Mouse (Mus musculus) hindbrain, embryonic 15.5 days (tissue): Measurements from ENCODE around the gene Xpnpep1. TPM values are rescaled to one million over a fixed set of nuclear protein-coding genes. Genes with fewer than 3 reads are reported as not detected.

ENCODE experiments used
- ATAC-seq: fragments of 200-750 bp; cut with Nextera tagmentation; 2 replicates; pipeline ENCODE4 v1.8.0; 2017; ENCODE audit warnings: low read depth, moderate number of reproducible peaks, moderate TSS enrichment; ENCODE audit not compliant: low FRiP score
- H3K27ac ChIP-seq: fragments of 300-500 bp; sonication (generic); replicated peaks from 2 replicates; pipeline ENCODE4 v1.5.1; 2015; ENCODE audit warnings: mild to moderate bottlenecking, inconsistent platforms
- H3K27me3 ChIP-seq: fragments of 300-500 bp; sonication (generic); 2 replicates; pipeline ENCODE4 v1.6.1; 2015; ENCODE audit warnings: control low read depth, inconsistent platforms
- H3K36me3 ChIP-seq: fragments of 300-500 bp; sonication (generic); 2 replicates; pipeline ENCODE4 v1.6.1; 2015; ENCODE audit warnings: control low read depth, inconsistent platforms
- H3K4me1 ChIP-seq: fragments of 300-500 bp; sonication (generic); replicated peaks from 2 replicates; pipeline ENCODE4 v1.6.1; 2015; ENCODE audit warnings: control low read depth, inconsistent platforms
- H3K4me2 ChIP-seq: fragments of 300-500 bp; sonication (generic); 2 replicates; pipeline ENCODE4 v1.6.1; 2015; ENCODE audit warnings: moderate library complexity, mild to moderate bottlenecking, inconsistent platforms
- H3K4me3 ChIP-seq: fragments of 300-500 bp; sonication (generic); 2 replicates; pipeline ENCODE4 v1.5.1; 2015; ENCODE audit warnings: mild to moderate bottlenecking, inconsistent platforms
- H3K9ac ChIP-seq: fragments of 300-500 bp; sonication (generic); 2 replicates; pipeline ENCODE4 v1.6.1; 2015; ENCODE audit warnings: inconsistent platforms
- H3K9me3 ChIP-seq: fragments of 300-500 bp; sonication (generic); 2 replicates; pipeline ENCODE4 v1.6.1; 2016; ENCODE audit warnings: control low read depth, inconsistent platforms
- WGBS: fragments of 180-500 bp; shearing (Covaris S2); methylation state at CpG from one replicate; pipeline ENCODE4 v1.1.7; 2015; 5-methylcytosine and 5-hydroxymethylcytosine counted together
- polyA plus RNA-seq: library from polyadenylated mRNA; unstranded; fragments of >200 nt; fragmentation: Nextera tagmentation; extraction: Ambion mirVana; gene quantifications from 2 replicates; pipeline ENCODE4 v1.2.1, GENCODE M21; 2015

Xpnpep1 gene
- polyA plus RNA-seq, 1 experiment from 2014 or later, result 121 TPM

- Histone ChIP-seq H3K4me3 (no peak overlapping the region), H3K27me3 (no peaks in the 10 kb centered on the region), H3K27ac (no peak overlapping the region), H3K36me3 (peaks cover 58% of the 10 kb centered on the region), H3K9ac (no peak overlapping the region), H3K4me2 (no peak overlapping the region), H3K9me3 (no peaks in the 10 kb centered on the region), H3K4me1 (peaks cover 5% of the 10 kb centered on the region; the same call in 1 of the 2 replicates)
- no peak for ATAC-seq
- 96% methylated on average over 19 of the region's 19 CpGs for WGBS
Observed at GRCm38 (mm10) chr19:53005978-53006377, 34.0 kb downstream of the Xpnpep1 start.

DNA sequence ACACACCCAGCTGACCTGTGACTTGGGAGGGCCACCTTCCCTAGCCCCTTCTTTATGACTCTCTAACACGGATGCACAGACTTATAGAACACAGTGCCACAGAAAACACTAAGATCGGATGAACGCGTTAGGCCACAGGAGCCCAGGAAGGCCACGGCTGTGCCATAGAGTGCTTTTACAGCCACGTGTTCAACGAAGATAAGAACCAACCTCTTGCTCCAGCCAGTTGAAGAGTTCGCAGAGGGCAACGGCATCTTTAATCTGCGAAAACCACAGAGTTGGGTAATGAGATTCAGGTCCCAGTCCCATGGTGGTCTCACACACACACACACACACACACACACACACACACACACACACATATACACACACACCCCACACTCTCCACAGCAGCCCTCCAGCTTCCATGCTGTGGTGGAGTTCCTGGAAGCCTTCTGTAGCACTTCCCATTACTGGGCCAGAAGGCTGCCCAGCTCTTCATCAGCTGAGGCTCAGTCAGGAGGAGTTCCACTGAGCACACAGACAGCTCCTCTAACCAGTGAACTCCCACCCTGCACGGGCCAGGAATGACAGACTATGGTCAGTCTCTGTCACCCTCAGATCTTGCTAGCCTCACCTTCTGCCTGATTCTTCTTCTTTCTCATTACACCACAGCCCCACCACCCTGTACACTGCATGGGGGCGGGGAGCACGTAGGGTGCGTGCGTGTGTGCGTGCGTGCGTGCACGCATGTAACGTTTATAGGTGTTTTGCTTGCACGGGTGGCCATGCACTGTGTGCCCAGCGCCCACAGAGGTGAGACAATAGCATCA is 36.3 kb downstream of the Xpnpep1 start:
- no peaks in the 10 kb centered on the region for H3K27me3 ChIP-seq
- 96% methylated on average over 22 of the region's 22 CpGs for WGBS
- peaks cover 5% of the 10 kb centered on the region; the same call in 1 of the 2 replicates for H3K4me1 ChIP-seq
- no peak overlapping the region for H3K4me3 ChIP-seq
- H3K9ac ChIP-seq, result no peak overlapping the region
- no peaks in the 10 kb centered on the region for H3K9me3 ChIP-seq
- no peak for ATAC-seq
- H3K4me2 ChIP-seq, result no peak overlapping the region
- H3K27ac ChIP-seq, result no peak overlapping the region
- peaks cover 66% of the 10 kb centered on the region for H3K36me3 ChIP-seq

DNA sequence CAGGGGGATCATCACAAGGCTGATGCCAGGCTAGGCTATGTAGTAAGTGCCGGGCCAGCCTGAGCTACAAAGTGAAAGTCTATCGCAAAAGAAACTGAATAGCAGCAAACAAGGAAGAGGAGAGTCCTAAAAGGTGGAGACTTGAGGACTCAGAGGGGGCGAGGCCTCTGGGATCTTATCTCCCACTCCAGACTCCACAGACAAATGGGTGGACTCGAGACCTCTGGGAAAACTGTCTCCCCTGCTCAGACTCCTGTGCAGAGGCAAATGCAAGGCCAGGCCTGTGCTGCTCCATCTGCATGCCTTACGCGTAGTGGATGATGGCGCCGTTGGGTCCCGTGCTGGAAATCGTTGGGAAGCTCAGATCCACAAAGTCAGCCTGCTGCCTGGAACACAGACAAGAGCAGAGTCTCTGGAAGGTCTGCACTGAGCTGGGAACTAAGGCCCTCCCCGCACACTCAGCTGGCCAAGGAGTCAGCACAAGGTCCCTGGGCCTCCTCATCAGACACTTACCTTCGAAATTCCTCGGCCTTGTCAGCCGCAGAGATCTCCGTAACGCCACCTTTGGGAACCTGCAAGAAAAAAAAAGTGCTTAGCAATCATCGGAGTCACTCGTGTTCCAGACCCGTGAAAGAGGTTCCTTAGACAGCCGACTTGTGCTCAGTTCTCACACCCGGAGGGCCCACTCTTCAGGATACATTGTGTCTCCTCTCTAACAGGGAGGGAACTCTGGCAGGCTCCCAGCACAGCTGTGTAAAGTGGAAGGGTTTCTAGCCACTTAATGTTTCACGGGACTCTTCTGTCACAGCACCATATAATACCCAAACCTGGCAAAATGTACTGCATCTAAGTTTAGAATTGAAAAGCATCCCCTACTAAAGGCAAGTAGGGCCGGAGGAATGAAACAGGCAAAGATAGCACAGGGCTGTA is 37.6 kb downstream of the Xpnpep1 start:
- H3K9ac ChIP-seq, result no peak overlapping the region
- ATAC-seq, result no peak
- WGBS, result 92% methylated on average over 23 of the region's 23 CpGs
- no peak overlapping the region for H3K4me2 ChIP-seq
- no peak overlapping the region for H3K27ac ChIP-seq
- no peaks in the 10 kb centered on the region for H3K27me3 ChIP-seq
- H3K4me3 ChIP-seq, result no peak overlapping the region
- H3K9me3 ChIP-seq, result no peaks in the 10 kb centered on the region
- peaks cover 73% of the 10 kb centered on the region for H3K36me3 ChIP-seq
- H3K4me1 ChIP-seq, result no peaks in the 10 kb centered on the region

GRCm38 (mm10) chr19:52992880-52993440 is 47.1 kb downstream of the Xpnpep1 start:
- no peaks in the 10 kb centered on the region for H3K9me3 ChIP-seq
- no peak overlapping the region for H3K9ac ChIP-seq
- WGBS, result 71% methylated on average over 11 of the region's 11 CpGs
- no peak overlapping the region for H3K27ac ChIP-seq
- H3K36me3 ChIP-seq, result peaks cover 28% of the 10 kb centered on the region
- H3K27me3 ChIP-seq, result no peaks in the 10 kb centered on the region
- H3K4me3 ChIP-seq, result no peak overlapping the region
- H3K4me1 ChIP-seq, result no peaks in the 10 kb centered on the region
- peak; percentile 77 for ATAC-seq
- H3K4me2 ChIP-seq, result no peak overlapping the region

DNA sequence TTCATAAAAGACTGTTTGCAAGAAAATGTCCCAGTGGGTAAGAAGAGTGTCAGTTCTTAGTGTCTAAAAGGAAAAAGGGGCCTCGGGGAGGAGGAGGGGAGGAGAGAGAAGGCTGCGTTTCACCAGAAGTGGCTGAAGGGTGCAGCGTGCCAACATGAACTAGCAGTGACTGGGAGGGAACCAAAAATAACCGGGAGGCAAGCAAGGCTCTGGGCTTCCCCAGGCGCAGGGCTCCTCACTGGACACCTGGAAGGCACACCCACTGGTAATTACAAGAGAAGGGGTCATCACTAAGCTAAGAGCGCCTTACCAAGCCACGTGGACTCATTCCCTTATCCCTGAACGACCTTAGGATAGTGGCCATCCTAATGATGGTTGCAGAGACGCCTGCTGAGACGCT is 48.1 kb downstream of the Xpnpep1 start:
- Histone ChIP-seq H3K4me2 (no peak overlapping the region), H3K4me1 (no peaks in the 10 kb centered on the region), H3K27ac (no peak overlapping the region), H3K9me3 (no peaks in the 10 kb centered on the region), H3K9ac (no peak overlapping the region), H3K4me3 (no peak overlapping the region), H3K36me3 (peaks cover 19% of the 10 kb centered on the region), H3K27me3 (no peaks in the 10 kb centered on the region)
- no peak for ATAC-seq
- 88% methylated on average over 10 of the region's 10 CpGs for WGBS

- Histone ChIP-seq H3K4me1 (no peaks in the 10 kb centered on the region), H3K4me2 (no peak overlapping the region), H3K36me3 (no peaks in the 10 kb centered on the region), H3K9me3 (no peaks in the 10 kb centered on the region), H3K27ac (no peak overlapping the region), H3K9ac (no peak overlapping the region), H3K4me3 (no peak overlapping the region), H3K27me3 (no peaks in the 10 kb centered on the region)
- no peak for ATAC-seq
- 80% methylated on average over 12 of the region's 12 CpGs for WGBS
Observed at GRCm38 (mm10) chr19:52979020-52979711, 60.8 kb downstream of the Xpnpep1 start.

DNA sequence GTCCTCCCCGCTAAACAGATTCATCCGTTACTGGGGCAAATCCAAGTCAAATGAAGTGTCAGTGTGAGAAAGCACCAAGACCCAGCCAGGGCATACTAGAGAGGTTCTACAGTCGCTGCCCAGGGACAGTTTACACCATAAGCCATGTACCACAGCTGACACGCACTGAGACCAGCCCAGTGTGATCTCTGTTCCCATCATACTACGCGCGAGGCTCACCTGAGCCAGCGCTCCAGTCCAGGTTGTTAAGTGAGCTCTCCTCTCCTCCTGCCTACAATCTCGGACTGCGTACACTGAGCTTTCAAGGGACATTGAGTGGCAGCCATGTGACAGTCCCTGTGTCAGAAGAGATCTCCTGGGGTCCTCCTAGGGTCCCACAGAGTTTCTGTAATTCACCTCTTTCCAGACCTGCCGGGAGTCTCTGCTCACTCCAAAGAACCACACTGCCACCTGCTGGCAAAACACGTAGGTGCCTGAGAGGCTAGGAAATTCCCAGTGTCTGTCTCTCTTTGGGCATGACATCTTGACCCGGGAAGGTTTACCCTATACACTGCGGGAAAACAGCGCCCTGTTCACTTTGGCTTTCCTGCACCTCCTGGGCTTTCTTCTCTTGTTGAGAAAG is 64.3 kb downstream of the Xpnpep1 start:
- Histone ChIP-seq H3K4me2 (no peak overlapping the region), H3K4me1 (no peaks in the 10 kb centered on the region), H3K36me3 (no peaks in the 10 kb centered on the region), H3K27ac (no peak overlapping the region), H3K9ac (no peak overlapping the region), H3K9me3 (no peaks in the 10 kb centered on the region), H3K27me3 (no peaks in the 10 kb centered on the region), H3K4me3 (no peak overlapping the region)
- WGBS, result 53% methylated on average over 15 of the region's 15 CpGs
- peak; percentile 56; the same call in 1 of the 2 replicates for ATAC-seq

- H3K27me3 ChIP-seq, result no peaks in the 10 kb centered on the region
- H3K9me3 ChIP-seq, result no peaks in the 10 kb centered on the region
- WGBS, result 26% methylated on average over 8 of the region's 8 CpGs
- no peak overlapping the region for H3K27ac ChIP-seq
- H3K9ac ChIP-seq, result no peak overlapping the region
- H3K36me3 ChIP-seq, result no peaks in the 10 kb centered on the region
- no peak overlapping the region for H3K4me2 ChIP-seq
- ATAC-seq, result no peak
- peaks cover 6% of the 10 kb centered on the region; the same call in 1 of the 2 replicates for H3K4me1 ChIP-seq
- no peak overlapping the region for H3K4me3 ChIP-seq
Observed at GRCm38 (mm10) chr19:52966339-52966738, 73.7 kb downstream of the Xpnpep1 start.

DNA sequence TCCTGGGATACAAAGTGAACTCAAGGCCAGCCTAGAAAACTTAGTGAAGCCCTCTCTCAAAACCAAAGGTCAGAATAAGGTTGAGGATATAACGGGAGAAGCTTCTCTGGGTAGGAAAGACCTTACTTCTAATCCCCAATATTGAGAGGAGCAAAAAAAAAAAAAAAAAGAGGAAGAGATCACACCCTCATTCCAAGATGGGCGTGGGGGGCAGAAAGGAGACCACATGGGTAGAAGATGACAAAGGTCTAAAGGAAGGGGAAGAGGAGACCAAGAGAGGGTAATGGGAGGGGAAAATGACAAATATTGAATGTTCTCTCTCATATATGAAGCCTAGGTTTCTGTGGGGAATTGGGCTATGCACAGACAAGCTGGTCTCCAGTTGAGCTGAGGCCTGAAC is 77.3 kb downstream of the Xpnpep1 start:
- WGBS, result 94% methylated on average over 2 of the region's 2 CpGs

DNA sequence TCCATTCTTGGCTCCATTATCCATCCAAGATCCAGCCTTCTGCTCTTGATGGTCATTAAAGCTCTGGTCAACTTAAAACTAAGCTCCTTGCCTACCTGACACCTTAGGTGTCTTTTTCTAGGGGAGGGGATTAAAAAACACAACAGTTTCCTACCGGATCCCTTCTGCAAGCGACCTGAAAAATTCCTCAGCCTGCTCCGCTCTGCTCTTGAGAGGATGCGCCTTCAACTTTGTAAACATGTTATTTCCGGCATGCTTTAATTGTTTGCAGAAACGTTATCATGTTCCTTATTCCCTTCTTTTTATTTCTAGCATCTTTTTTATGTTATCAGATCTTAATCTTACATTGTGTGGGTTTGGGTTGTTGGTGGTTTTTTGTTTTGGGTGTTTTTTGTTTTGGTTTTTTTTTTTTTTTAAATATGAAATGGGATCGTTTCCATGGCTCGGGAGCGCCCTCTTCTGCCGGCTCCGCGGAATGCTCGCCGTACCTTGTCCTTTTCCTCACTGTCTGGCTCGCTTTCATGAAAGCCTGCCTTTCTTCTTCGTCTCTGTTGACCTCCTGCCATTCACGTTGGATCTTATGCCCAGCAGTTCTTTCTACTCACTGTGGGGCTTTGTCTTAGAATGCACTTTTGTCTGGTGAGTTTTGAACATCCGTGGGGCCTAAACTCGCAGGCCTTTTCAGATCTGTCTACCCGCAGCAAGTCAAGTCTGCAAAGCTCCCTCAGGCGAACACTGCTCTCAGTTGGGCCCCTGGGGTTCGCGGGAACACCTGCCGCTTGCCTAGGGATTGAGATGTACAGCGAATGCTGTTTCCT is 117.1 kb downstream of the Xpnpep1 start:
- H3K36me3 ChIP-seq, result no peaks in the 10 kb centered on the region
- H3K9ac ChIP-seq, result no peak overlapping the region
- no peaks in the 10 kb centered on the region for H3K9me3 ChIP-seq
- peak overlapping the region; percentile 21 for H3K4me3 ChIP-seq
- 14% methylated on average over 25 of the region's 25 CpGs for WGBS
- H3K4me1 ChIP-seq, result peaks cover 4% of the 10 kb centered on the region; the same call in 1 of the 2 replicates
- no peaks in the 10 kb centered on the region for H3K27me3 ChIP-seq
- H3K4me2 ChIP-seq, result peak overlapping the region; percentile 52
- no peak for ATAC-seq
- H3K27ac ChIP-seq, result 0 out of 2 replicates have a peak overlapping the region, but pooled peaks have one; percentile 46

More for the DNA sequence above, 77.3 kb downstream of the Xpnpep1 start:
- no peaks in the 10 kb centered on the region for H3K36me3 ChIP-seq
- H3K4me3 ChIP-seq, result no peak overlapping the region
- ATAC-seq, result no peak
- no peak overlapping the region for H3K27ac ChIP-seq
- no peak overlapping the region for H3K9ac ChIP-seq
- no peaks in the 10 kb centered on the region for H3K27me3 ChIP-seq
- H3K4me2 ChIP-seq, result no peak overlapping the region
- H3K4me1 ChIP-seq, result peaks cover 6% of the 10 kb centered on the region; the same call in 1 of the 2 replicates
- H3K9me3 ChIP-seq, result no peaks in the 10 kb centered on the region
